Mouse (Mus musculus) hindbrain, embryonic 12.5 days (tissue): ENCODE measurements around the gene Slc17a5. TPM values are rescaled to one million over a fixed set of nuclear protein-coding genes. Genes with fewer than 3 reads are reported as not detected.

Source experiments
- ATAC-seq: fragments of 200-750 bp; cut with Nextera tagmentation; 2 replicates; pipeline ENCODE4 v1.8.0; 2017; ENCODE audit warnings: moderate TSS enrichment; ENCODE audit not compliant: low FRiP score
- H3K27ac ChIP-seq: fragments of 300-500 bp; sonication (generic); 2 replicates; pipeline ENCODE4 v1.5.1; 2016; ENCODE audit warnings: mild to moderate bottlenecking
- H3K27me3 ChIP-seq: fragments of 300-500 bp; sonication (generic); 2 replicates; pipeline ENCODE4 v1.6.1; 2016; ENCODE audit warnings: mild to moderate bottlenecking
- H3K36me3 ChIP-seq: fragments of 300-500 bp; sonication (generic); 2 replicates; pipeline ENCODE4 v1.6.1; 2016; ENCODE audit warnings: mild to moderate bottlenecking
- H3K4me1 ChIP-seq: fragments of 300-500 bp; sonication (generic); 2 replicates; pipeline ENCODE4 v1.6.1; 2016
- H3K4me2 ChIP-seq: fragments of 300-500 bp; sonication (generic); replicated peaks from 2 replicates; pipeline ENCODE4 v1.6.1; 2016; ENCODE audit warnings: mild to moderate bottlenecking
- H3K4me3 ChIP-seq: fragments of 300-500 bp; sonication (generic); 2 replicates; pipeline ENCODE4 v1.5.1; 2016; ENCODE audit warnings: mild to moderate bottlenecking
- H3K9ac ChIP-seq: fragments of 300-500 bp; sonication (generic); 2 replicates; pipeline ENCODE4 v1.6.1; 2016; ENCODE audit warnings: mild to moderate bottlenecking, moderate library complexity
- H3K9me3 ChIP-seq: fragments of 300-500 bp; sonication (generic); replicated peaks from 2 replicates; pipeline ENCODE4 v1.6.1; 2016; ENCODE audit warnings: mild to moderate bottlenecking
- WGBS: fragments of 180-500 bp; shearing (Covaris S2); methylation state at CpG from one replicate; pipeline ENCODE4 v1.1.7; 2016; 5-methylcytosine and 5-hydroxymethylcytosine counted together
- polyA plus RNA-seq: library from polyadenylated mRNA; unstranded; fragments of >200 nt; fragmentation: Nextera tagmentation; extraction: Ambion mirVana; gene quantifications from 2 replicates; pipeline ENCODE4 v1.2.1, GENCODE M21; 2016

Gene Slc17a5
- polyA plus RNA-seq, 1 experiment from 2014 or later, result 15.1 TPM

DNA sequence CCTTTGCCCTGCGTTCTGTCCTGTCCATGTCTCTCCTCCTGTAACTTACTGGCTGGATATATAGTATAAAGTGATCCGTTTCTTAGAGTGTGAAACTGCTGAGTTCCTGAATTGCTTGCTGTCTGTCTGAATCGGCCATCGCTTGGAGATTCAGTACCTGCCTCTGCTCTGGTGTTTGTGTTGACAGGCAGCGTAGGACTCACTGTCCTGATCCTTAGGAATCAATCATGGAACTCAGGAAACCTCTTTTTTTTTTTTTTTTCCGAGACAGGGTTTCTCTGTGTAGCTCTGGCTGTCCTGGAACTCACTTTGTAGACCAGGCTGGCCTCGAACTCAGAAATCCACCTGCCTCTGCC is 81.1 kb downstream of the Slc17a5 start:
- 84% methylated on average over 7 of the region's 7 CpGs for WGBS
- no peaks in the 10 kb centered on the region for H3K36me3 ChIP-seq
- peaks cover 19% of the 10 kb centered on the region for H3K4me1 ChIP-seq
- no peak overlapping the region for H3K27ac ChIP-seq
- no peaks in the 10 kb centered on the region for H3K9me3 ChIP-seq
- H3K27me3 ChIP-seq, result no peaks in the 10 kb centered on the region
- ATAC-seq, result no peak
- no peak overlapping the region for H3K4me2 ChIP-seq
- H3K9ac ChIP-seq, result no peak overlapping the region
- no peak overlapping the region for H3K4me3 ChIP-seq

DNA sequence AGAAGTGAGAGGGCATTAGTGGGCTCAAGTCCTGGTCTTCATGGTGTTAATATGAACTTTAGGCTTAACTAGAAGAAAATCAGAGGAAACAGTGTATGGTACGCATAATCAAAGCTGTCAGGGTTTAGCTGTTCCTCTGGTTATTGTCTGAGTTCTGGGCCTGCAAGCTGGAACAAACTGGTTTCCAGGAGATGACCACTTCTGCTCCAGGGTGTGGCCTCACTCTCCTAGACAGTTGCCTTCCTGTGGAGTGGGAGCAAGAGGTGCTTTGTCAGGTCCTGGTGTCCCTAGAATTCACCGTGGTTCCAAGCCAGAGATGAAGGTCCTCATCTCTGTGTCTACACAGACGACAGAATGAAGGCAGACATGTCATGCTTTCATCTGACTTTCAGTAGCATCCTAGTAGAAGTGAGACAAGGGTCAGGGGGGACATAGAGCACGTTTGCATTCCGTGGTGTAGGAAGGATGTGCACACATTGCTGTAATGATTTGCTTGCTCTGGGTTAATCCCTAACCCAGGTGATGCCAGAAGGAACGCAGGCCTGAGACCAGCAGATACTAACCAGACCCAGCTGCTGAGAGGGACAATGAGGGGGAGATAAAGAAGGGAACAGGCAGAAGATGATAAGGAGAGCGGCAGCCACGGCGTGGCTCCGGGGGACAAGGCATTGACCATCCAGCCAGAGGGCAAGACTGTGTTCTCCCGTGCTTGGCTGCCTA is 81.7 kb downstream of the Slc17a5 start:
- H3K27me3 ChIP-seq, result no peaks in the 10 kb centered on the region
- peaks cover 19% of the 10 kb centered on the region for H3K4me1 ChIP-seq
- no peak overlapping the region for H3K27ac ChIP-seq
- no peak overlapping the region for H3K4me2 ChIP-seq
- no peak for ATAC-seq
- WGBS, result 71% methylated on average over 11 of the region's 11 CpGs
- no peaks in the 10 kb centered on the region for H3K36me3 ChIP-seq
- H3K9ac ChIP-seq, result no peak overlapping the region
- H3K9me3 ChIP-seq, result no peaks in the 10 kb centered on the region
- H3K4me3 ChIP-seq, result no peak overlapping the region

DNA sequence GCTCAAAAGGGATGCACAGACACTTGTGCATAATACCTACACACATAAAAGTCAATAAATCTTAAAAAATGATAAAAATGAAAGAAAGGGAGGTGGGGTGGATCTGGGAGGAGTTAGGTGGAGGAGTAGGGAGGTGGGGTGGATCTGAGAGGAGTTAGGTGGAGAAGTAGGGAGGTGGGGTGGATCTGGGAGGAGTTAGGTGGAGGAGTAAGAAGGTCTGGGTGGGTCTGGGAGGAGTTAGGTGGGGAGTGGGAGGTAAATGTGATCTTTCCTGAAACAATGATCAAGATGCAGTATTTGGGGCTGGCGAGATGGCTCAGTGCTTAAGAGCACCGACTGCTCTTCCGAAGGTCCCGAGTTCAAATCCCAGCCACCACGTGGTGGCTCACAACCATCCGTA is 82.6 kb downstream of the Slc17a5 start:
- Histone ChIP-seq H3K9ac (no peak overlapping the region), H3K4me1 (peaks cover 19% of the 10 kb centered on the region), H3K4me2 (no peak overlapping the region), H3K27me3 (no peaks in the 10 kb centered on the region), H3K4me3 (no peak overlapping the region), H3K36me3 (no peaks in the 10 kb centered on the region), H3K27ac (no peak overlapping the region), H3K9me3 (no peaks in the 10 kb centered on the region)
- 92% methylated on average over 6 of the region's 6 CpGs for WGBS
- no peak for ATAC-seq

DNA sequence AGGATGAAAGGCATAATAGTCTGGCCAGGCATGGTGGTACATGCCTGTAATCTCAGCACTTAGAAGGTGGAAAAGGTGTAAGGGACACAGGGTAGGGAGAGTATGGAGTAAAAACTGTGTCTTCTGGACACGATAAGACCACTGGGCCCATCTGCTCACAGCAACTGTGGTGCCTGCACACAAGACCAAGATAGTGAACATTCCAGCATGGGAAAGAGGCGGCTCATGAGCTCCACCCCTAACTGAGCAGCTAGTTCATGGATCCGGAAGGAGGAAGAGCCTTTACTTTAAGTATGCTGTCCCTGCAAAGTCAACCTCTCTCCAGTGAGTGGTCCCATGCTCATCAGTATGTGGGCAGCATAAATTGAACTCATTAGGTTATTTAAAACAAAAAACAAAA is 83.2 kb downstream of the Slc17a5 start:
- Histone ChIP-seq H3K9ac (no peak overlapping the region), H3K27me3 (no peaks in the 10 kb centered on the region), H3K4me2 (no peak overlapping the region), H3K36me3 (no peaks in the 10 kb centered on the region), H3K27ac (no peak overlapping the region), H3K4me3 (no peak overlapping the region), H3K4me1 (peaks cover 19% of the 10 kb centered on the region), H3K9me3 (no peaks in the 10 kb centered on the region)
- 67% methylated on average over 3 of the region's 3 CpGs for WGBS
- ATAC-seq, result no peak

DNA sequence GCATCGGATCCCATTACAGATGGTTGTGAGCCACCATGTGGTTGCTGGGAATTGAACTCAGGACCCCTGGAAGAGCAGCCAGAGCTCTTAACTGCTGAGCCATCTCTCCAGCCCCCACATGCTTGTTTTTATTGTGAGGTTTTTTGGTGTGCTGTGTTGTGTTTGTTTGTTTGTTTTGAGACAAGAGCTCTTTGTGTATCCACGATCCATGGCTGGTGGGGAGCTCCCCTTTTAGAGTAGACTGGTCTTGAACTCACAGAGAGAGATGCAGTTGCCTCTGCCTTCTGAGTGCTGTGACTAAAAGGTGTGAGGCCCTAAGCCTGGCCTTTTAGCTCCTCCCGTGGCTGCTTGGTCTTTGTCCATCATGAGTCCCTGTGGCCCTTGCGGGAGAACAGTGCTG is 83.7 kb downstream of the Slc17a5 start:
- no peak for ATAC-seq

DNA sequence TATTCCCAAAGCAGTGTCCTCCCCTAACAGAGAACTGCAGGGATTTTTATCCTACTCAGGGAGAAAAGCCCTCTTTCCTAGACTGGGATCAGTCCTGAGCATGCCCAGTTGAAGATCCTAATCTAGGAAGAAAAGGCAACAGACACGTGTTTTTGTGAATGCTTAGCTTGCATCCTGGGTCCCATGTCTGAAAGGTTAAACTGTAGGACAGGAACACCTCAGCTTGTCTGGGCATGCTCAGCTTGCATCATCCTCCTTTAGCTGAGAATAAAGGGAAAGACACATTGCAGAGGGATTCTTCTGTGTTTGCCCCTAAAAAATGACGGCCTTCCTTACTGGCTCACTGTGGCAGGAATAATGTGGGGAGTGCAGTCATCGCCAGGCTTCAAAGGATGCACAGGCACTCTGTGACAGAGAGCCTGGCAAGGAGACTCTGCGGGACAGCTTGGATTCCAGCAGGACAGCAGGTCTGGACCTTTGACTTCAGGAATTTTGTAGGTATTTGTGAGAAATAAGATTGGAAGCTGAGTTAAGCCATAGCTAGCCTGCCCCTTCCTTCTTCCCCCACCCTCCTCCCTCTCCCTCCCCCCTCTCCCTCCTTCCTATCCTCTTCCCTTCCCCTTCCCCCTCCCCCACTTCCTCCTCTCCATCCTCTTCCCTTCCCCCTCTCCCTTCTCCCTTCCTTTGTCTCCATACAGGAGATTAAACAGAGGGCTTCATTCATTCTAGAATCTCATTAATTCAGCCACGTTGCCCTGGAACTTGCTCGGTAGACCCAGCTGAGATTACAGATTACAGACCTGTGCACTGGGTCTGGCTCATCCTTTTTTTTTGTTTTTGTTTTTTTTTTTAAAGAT is 84.4 kb downstream of the Slc17a5 start:
- Histone ChIP-seq H3K27ac (peak overlapping the region; percentile 94), H3K9me3 (no peaks in the 10 kb centered on the region), H3K4me2 (peak overlapping the region; percentile 23), H3K4me1 (peaks cover 19% of the 10 kb centered on the region), H3K36me3 (no peaks in the 10 kb centered on the region), H3K4me3 (no peak overlapping the region), H3K27me3 (no peaks in the 10 kb centered on the region), H3K9ac (0 out of 2 replicates have a peak overlapping the region, but pooled peaks have one; percentile 15)
- ATAC-seq, result peak; percentile 83
- WGBS, result 2% methylated on average over 6 of the region's 6 CpGs

More for the DNA sequence above, 83.7 kb downstream of the Slc17a5 start:
- H3K27me3 ChIP-seq, result no peaks in the 10 kb centered on the region
- H3K9ac ChIP-seq, result no peak overlapping the region
- H3K27ac ChIP-seq, result peak overlapping the region; percentile 94
- H3K4me2 ChIP-seq, result no peak overlapping the region
- peaks cover 19% of the 10 kb centered on the region for H3K4me1 ChIP-seq
- WGBS, result 65% methylated on average over 4 of the region's 4 CpGs
- no peak overlapping the region for H3K4me3 ChIP-seq
- no peaks in the 10 kb centered on the region for H3K36me3 ChIP-seq
- H3K9me3 ChIP-seq, result no peaks in the 10 kb centered on the region

DNA sequence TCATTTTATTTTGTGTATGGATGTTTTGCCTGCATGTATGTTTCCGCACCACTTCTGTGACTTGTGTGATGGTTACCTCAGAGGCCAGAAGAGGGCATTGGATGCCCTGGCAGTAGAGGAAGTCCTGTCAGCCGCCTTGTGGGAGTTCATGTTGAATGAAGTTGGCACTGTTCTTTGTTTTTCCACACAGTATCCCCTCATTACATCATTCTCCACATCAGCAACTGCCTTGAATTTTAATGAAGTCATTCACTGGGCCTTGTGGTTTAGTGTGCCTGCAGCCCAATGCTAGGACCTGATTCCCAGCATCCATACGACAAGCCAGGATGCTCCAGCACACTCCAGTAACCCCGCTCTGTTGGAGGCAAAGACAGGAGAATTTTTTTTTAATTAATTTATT is 86.6 kb downstream of the Slc17a5 start:
- WGBS, result 67% methylated on average over 4 of the region's 4 CpGs
- H3K4me2 ChIP-seq, result no peak overlapping the region
- H3K27ac ChIP-seq, result no peak overlapping the region
- no peak overlapping the region for H3K4me3 ChIP-seq
- ATAC-seq, result peak; percentile 27; the same call in 1 of the 2 replicates
- peaks cover 19% of the 10 kb centered on the region for H3K4me1 ChIP-seq
- no peaks in the 10 kb centered on the region for H3K27me3 ChIP-seq
- no peaks in the 10 kb centered on the region for H3K9me3 ChIP-seq
- no peak overlapping the region for H3K9ac ChIP-seq
- no peaks in the 10 kb centered on the region for H3K36me3 ChIP-seq

DNA sequence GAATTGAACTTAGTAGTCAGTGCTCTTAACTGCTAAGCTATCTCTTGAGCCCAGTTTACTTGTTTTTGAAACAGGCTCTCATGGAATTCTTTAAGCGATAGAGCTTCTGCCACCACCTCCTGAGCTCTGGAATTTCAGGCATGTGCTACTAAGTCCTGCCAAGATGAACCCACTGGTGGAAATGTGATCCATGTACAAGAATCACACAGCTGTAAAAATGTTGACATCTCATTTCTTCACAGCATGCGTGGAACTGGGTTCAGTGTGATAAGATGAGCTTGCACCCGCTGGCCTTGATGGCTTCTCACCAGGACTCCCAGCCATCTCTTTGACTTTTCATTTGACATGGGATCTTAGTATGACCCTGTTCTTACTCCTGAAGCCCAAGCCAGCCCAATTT is 87.5 kb downstream of the Slc17a5 start:
- H3K4me1 ChIP-seq, result peaks cover 19% of the 10 kb centered on the region
- 69% methylated on average over 3 of the region's 3 CpGs for WGBS
- H3K36me3 ChIP-seq, result no peaks in the 10 kb centered on the region
- H3K4me3 ChIP-seq, result no peak overlapping the region
- no peak for ATAC-seq
- no peak overlapping the region for H3K27ac ChIP-seq
- H3K27me3 ChIP-seq, result no peaks in the 10 kb centered on the region
- no peak overlapping the region for H3K4me2 ChIP-seq
- no peak overlapping the region for H3K9ac ChIP-seq
- no peaks in the 10 kb centered on the region for H3K9me3 ChIP-seq

DNA sequence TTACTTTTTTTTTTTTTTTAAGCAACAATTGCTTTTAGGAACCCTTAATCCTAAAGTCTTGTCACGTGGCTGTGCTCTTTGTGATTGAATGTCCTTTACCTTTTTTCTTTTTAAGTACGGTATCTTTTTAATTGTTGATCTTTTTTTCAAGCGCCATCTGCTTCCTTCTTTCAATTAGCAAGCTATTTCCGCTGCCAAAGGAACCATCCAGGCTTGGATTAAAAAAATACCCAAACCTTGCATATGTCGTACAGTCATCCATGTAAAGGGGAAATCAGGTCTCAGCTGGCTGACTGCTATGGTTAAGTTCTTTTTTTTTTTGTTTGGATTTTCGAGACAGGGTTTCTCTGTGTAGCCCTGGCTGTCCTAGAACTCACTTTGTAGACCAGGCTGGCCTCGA is 94.7 kb downstream of the Slc17a5 start:
- H3K4me3 ChIP-seq, result no peak overlapping the region
- no peak for ATAC-seq
- WGBS, result 88% methylated on average over 7 of the region's 7 CpGs
- H3K4me2 ChIP-seq, result no peak overlapping the region
- H3K27ac ChIP-seq, result no peak overlapping the region
- no peaks in the 10 kb centered on the region for H3K36me3 ChIP-seq
- no peak overlapping the region for H3K9ac ChIP-seq
- H3K4me1 ChIP-seq, result peaks cover 7% of the 10 kb centered on the region; the same call in 1 of the 2 replicates
- no peaks in the 10 kb centered on the region for H3K9me3 ChIP-seq
- no peaks in the 10 kb centered on the region for H3K27me3 ChIP-seq

DNA sequence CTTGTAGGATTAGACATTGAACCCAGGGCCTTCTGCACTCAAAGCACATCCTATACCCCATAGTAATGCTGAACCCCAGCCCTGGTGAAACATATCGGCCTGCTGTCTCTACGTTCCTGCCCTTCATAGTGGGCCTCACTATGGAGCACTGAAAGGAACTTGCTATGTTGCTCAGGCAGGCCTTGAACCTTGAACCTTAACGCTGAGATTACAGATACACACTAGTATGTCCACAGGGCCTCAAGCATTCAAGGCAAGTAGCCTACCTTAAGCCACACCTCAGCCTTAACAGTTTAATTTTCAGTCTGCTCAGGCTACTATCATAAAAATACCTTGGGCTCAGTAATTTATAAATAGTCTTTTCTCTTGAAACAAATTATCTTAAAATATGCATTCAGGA is 95.6 kb downstream of the Slc17a5 start:
- no peaks in the 10 kb centered on the region for H3K27me3 ChIP-seq
- no peak overlapping the region for H3K9ac ChIP-seq
- no peaks in the 10 kb centered on the region for H3K36me3 ChIP-seq
- H3K4me3 ChIP-seq, result no peak overlapping the region
- ATAC-seq, result no peak
- no peak overlapping the region for H3K4me2 ChIP-seq
- H3K27ac ChIP-seq, result no peak overlapping the region
- H3K9me3 ChIP-seq, result no peaks in the 10 kb centered on the region
- WGBS, result 92% methylated on average over 3 of the region's 3 CpGs
- peaks cover 7% of the 10 kb centered on the region; the same call in 1 of the 2 replicates for H3K4me1 ChIP-seq

DNA sequence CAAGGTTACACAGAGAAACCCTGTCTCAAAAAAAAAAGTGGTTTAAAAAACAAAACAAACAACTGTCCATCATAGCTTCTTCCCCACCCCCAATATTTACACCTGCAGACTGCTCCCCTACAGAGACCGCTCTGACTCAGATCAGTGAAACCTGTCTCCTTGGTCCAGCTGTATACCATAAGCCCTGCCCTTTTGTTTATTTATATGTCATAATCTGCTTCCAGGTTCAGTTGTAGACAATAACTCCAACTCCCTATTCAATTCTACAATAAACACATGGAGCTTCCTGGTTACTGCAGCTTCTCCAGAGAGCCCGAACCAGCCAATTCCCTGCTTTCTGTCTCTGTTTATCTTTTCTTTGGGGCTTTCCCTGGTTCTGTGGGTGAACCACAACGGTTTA is 96.7 kb downstream of the Slc17a5 start:
- 88% methylated on average over 3 of the region's 3 CpGs for WGBS
- H3K9me3 ChIP-seq, result no peaks in the 10 kb centered on the region
- no peak overlapping the region for H3K4me3 ChIP-seq
- no peak for ATAC-seq
- H3K27me3 ChIP-seq, result no peaks in the 10 kb centered on the region
- H3K36me3 ChIP-seq, result no peaks in the 10 kb centered on the region
- H3K4me1 ChIP-seq, result peaks cover 7% of the 10 kb centered on the region; the same call in 1 of the 2 replicates
- no peak overlapping the region for H3K27ac ChIP-seq
- H3K4me2 ChIP-seq, result no peak overlapping the region
- H3K9ac ChIP-seq, result no peak overlapping the region

DNA sequence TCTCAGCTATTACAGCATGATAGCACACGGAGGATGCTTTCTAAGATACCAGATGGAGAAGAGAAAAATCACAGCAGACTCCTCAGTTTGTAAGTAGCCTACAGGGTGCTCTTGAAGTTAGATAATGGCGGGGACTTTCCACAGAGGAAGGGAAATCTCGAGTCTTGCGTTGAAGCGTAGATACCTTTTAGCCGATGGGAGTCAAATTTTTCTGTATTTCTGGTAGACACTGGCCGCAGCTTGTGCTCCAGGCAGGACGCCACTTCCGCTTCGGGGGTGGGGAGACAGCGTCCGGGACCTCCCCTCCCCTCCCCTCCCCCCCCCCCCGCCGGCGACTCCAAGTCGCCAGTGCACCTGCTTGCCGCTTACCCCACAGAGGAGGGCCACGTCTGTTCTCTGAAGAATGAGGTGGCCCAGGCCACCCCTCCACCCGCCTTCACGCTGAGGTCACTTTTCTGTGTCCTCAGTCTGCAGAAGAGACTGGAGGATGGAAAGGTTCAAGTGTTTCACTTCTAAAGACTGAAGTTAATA is 98.9 kb downstream of the Slc17a5 start, which contains the start of gene Eef1a1:
Eef1a1 (minus strand) TSS at position 262 of the 531 bp plus-strand sequence.
- Histone ChIP-seq H3K9me3 (no peaks in the 10 kb centered on the region), H3K9ac (peak within 1 kb of the TSS; percentile 58), H3K27me3 (no peaks in the 10 kb centered on the region), H3K36me3 (no peaks in the 10 kb centered on the region), H3K27ac (peak within 1 kb of the TSS; percentile 18; the same call in 1 of the 2 replicates), H3K4me2 (peak within 1 kb of the TSS; percentile 67), H3K4me1 (peaks cover 7% of the 10 kb centered on the region; the same call in 1 of the 2 replicates), H3K4me3 (peak within 1 kb of the TSS; percentile 37)
- WGBS, result 3% methylated on average over 17 of the region's 20 CpGs
- ATAC-seq, result peak; percentile 61
